Mouse (Mus musculus): ENCODE measurements around the gene Slc13a4. TPM values are rescaled to one million over a fixed set of nuclear protein-coding genes. Genes with fewer than 3 reads are reported as not detected.

Gene Slc13a4
- polyA plus RNA-seq, 1 experiment, result 0.07 TPM

DNA sequence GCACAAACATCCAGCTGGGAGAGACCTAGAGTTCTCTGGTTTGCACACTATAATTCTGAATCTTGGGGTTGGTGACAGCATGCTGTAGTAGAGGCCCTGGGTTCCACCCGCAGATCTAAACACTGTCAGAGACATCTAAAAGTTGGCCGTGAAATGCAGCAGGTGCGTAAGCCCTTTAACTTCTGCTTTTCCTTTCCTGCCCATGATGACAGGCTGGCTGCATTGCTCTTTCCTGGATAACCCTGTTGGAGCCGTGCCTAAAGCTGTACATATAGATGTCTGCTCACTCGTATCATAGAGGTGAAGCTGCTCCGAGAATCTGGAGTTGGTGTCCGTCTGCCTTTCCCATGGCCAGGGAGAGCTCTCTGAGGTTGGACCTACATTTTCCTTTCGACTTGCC is 44.9 kb upstream of the Slc13a4 start:
- Histone ChIP-seq H3K27me3 (ENCODE audit: control insufficient read depth, insufficient read depth, insufficient read length) (no peaks in the 10 kb centered on the region), H3K4me3 (ENCODE audit: insufficient read depth, poor library complexity, severe bottlenecking) (no peak overlapping the region), H3K36me3 (ENCODE audit: control insufficient read depth, insufficient read depth) (no peaks in the 10 kb centered on the region)

DNA sequence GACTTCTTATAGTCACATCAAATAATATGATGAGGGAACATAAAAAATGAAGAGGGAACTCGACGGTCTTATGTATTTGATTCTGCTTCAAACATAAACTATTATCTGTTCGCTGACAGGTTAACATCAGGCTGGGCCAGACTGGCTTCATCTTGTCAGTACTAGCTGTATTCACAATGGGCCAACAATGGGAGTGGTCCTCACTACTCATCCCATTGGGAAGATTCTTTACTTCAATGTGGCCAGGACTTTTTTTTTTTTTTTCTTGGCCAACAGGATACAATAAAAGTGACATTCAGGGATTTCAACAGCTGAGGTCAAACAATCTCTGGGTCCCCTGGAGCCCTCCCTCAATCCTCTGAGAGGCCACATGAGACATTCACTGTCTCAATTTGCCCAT is 43.9 kb upstream of the Slc13a4 start:
- no peak overlapping the region for H3ac ChIP-seq (ENCODE audit: control insufficient read depth, insufficient read length, low read depth)
- H3K4me3 ChIP-seq (ENCODE audit: insufficient read depth, poor library complexity, severe bottlenecking), result no peak overlapping the region
- no peaks in the 10 kb centered on the region for H3K79me3 ChIP-seq (ENCODE audit: low read depth)
- H3K79me2 ChIP-seq (ENCODE audit: control insufficient read depth, insufficient read depth), result no peaks in the 10 kb centered on the region
- no peaks in the 10 kb centered on the region for H3K27me3 ChIP-seq (ENCODE audit: control insufficient read depth, insufficient read depth, insufficient read length)
- TF ChIP-seq MYOG (IDR thresholded peaks at IDR 0.05; ENCODE audit: control insufficient read depth, extremely low read depth, insufficient read length) (no peak), MYOD1 (IDR thresholded peaks at IDR 0.05; ENCODE audit: control insufficient read depth, insufficient read length, low read depth) (no peak), CTCF (IDR thresholded peaks at IDR 0.05; ENCODE audit: control insufficient read depth, insufficient read depth, insufficient read length) (no peak), USF1 (IDR thresholded peaks at IDR 0.05; ENCODE audit: low read depth) (no peak)
- H3K36me3 ChIP-seq (ENCODE audit: control insufficient read depth, insufficient read depth), result no peaks in the 10 kb centered on the region

More for the DNA sequence above, 44.9 kb upstream of the Slc13a4 start:
- Histone ChIP-seq H3ac (ENCODE audit: control insufficient read depth, insufficient read length, low read depth) (no peak overlapping the region), H3K79me2 (ENCODE audit: control insufficient read depth, insufficient read depth) (no peaks in the 10 kb centered on the region), H3K79me3 (ENCODE audit: low read depth) (no peaks in the 10 kb centered on the region)
- TF ChIP-seq FOSL1 (IDR thresholded peaks at IDR 0.05; ENCODE audit: insufficient read depth, low read length, poor library complexity, severe bottlenecking), result no peak

DNA sequence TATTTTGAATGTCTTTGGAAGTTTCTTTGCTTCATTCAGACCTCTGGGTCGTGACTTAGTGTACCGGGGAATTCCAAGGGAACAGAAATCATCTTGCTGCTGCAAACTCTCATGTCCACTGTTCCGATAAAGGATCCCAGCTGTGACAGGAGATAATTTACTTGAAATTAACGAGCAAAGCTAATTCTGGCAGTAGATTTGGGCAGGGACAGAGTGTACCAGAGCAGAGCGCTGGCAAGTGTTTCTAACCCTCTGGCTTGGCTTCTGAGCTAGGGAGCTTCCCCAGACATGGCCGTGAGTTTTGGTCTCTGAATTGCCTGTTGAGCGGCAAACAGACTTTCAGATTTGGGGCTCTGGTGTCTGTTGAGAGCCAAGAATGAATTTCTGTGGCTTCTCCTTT is 41.9 kb upstream of the Slc13a4 start:
- Histone ChIP-seq H3K79me3 (ENCODE audit: low read depth) (no peaks in the 10 kb centered on the region), H3K79me2 (ENCODE audit: control insufficient read depth, insufficient read depth) (no peaks in the 10 kb centered on the region), H3K27me3 (ENCODE audit: control insufficient read depth, insufficient read depth, insufficient read length) (no peaks in the 10 kb centered on the region), H3ac (ENCODE audit: control insufficient read depth, insufficient read length, low read depth) (no peak overlapping the region), H3K36me3 (ENCODE audit: control insufficient read depth, insufficient read depth) (no peaks in the 10 kb centered on the region), H3K4me3 (ENCODE audit: insufficient read depth, poor library complexity, severe bottlenecking) (no peak overlapping the region)
- no peak for TF ChIP-seq CEBPB (IDR thresholded peaks at IDR 0.05; ENCODE audit: low read depth)
- TF ChIP-seq FOSL1 (IDR thresholded peaks at IDR 0.05; ENCODE audit: insufficient read depth, low read length, poor library complexity, severe bottlenecking), result no peak
- TF ChIP-seq MYOG (IDR thresholded peaks at IDR 0.05; ENCODE audit: control insufficient read depth, extremely low read depth, insufficient read length), result no peak
- no peak for TF ChIP-seq USF1 (IDR thresholded peaks at IDR 0.05; ENCODE audit: low read depth)
- TF ChIP-seq CTCF (IDR thresholded peaks at IDR 0.05; ENCODE audit: control insufficient read depth, insufficient read depth, insufficient read length), result no peak
- TF ChIP-seq MYOD1 (IDR thresholded peaks at IDR 0.05; ENCODE audit: control insufficient read depth, insufficient read length, low read depth), result no peak
- no peak for TF ChIP-seq MAX (IDR thresholded peaks at IDR 0.05)

DNA sequence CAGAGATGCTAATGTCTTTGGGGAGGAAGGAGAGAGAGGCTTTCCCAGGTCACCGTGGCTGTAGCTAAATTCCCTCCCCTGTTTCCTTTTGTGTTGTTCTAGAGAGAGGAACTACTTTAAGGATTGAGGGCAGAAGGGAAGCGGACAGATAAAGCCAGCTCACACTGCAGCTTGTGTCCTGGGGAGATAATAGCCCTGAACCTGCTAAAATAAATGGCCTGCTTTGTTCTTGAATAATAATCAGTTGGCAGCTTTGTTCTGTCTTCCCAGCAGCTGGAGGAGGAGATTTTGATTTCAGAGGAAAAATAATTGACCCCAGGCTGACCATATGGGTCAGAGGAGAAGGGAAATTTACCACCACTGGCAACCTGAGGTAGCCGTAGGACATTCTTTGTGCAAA is 30.7 kb upstream of the Slc13a4 start:
- H3K79me3 ChIP-seq (ENCODE audit: low read depth), result no peaks in the 10 kb centered on the region
- no peaks in the 10 kb centered on the region for H3K27me3 ChIP-seq (ENCODE audit: control insufficient read depth, insufficient read depth, insufficient read length)
- no peak overlapping the region for H3ac ChIP-seq (ENCODE audit: control insufficient read depth, insufficient read length, low read depth)
- H3K36me3 ChIP-seq (ENCODE audit: control insufficient read depth, insufficient read depth), result no peaks in the 10 kb centered on the region
- TF ChIP-seq FOSL1 (IDR thresholded peaks at IDR 0.05; ENCODE audit: insufficient read depth, low read length, poor library complexity, severe bottlenecking), result no peak
- no peak for TF ChIP-seq MAX (IDR thresholded peaks at IDR 0.05)
- no peak for TF ChIP-seq USF1 (IDR thresholded peaks at IDR 0.05; ENCODE audit: low read depth)
- TF ChIP-seq CTCF (IDR thresholded peaks at IDR 0.05; ENCODE audit: control insufficient read depth, insufficient read depth, insufficient read length), result no peak
- no peak for TF ChIP-seq MYOD1 (IDR thresholded peaks at IDR 0.05; ENCODE audit: control insufficient read depth, insufficient read length, low read depth)
- TF ChIP-seq CEBPB (IDR thresholded peaks at IDR 0.05; ENCODE audit: low read depth), result no peak
- no peak for TF ChIP-seq MYOG (IDR thresholded peaks at IDR 0.05; ENCODE audit: control insufficient read depth, extremely low read depth, insufficient read length)
- H3K4me3 ChIP-seq (ENCODE audit: insufficient read depth, poor library complexity, severe bottlenecking), result no peak overlapping the region
- no peaks in the 10 kb centered on the region for H3K79me2 ChIP-seq (ENCODE audit: control insufficient read depth, insufficient read depth)

DNA sequence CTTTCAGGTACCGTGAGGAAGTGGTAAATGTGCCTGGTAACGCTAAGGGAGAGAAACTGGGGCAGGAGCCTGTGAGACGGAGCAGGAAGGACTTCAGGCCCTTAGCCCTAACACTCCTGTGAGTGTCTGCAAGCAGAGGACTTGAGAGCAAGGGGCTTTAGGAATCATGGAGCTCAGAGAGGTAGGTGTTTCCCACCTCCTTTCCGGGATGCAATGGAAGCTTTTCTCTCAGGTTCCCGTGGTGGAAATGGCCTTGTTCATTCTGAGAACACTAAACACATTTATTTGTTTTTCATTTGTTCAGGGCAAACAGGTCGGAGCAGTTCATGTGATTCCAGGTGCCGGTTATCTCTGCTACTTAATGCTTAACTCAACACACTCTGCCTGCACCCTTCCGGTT is 29.9 kb upstream of the Slc13a4 start:
- TF ChIP-seq MYOD1 (IDR thresholded peaks at IDR 0.05; ENCODE audit: control insufficient read depth, insufficient read length, low read depth) (no peak), FOSL1 (IDR thresholded peaks at IDR 0.05; ENCODE audit: insufficient read depth, low read length, poor library complexity, severe bottlenecking) (no peak), MYOG (IDR thresholded peaks at IDR 0.05; ENCODE audit: control insufficient read depth, extremely low read depth, insufficient read length) (no peak), USF1 (IDR thresholded peaks at IDR 0.05; ENCODE audit: low read depth) (no peak), CEBPB (IDR thresholded peaks at IDR 0.05; ENCODE audit: low read depth) (no peak), CTCF (IDR thresholded peaks at IDR 0.05; ENCODE audit: control insufficient read depth, insufficient read depth, insufficient read length) (no peak), MAX (IDR thresholded peaks at IDR 0.05) (no peak)

DNA sequence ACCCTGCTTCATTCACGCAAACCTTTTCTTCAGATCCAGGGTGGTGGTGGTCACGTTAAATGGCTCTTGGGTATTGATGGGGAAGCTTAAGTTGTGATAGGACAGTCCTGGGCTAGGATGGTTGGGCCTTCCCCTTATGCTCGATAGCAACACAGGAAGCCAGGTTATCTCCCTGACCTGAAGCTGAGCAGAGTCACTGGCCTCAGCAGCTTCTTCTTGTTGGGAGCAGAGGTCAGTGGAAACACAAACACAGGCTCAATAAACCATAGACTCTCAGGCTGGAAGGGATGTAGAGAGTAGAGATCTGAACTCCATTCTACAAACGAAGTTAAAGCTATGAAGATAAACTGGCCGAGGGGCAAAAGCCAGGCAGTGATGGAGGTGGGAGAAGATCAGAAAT is 27.5 kb upstream of the Slc13a4 start:
- no peaks in the 10 kb centered on the region for H3K79me2 ChIP-seq (ENCODE audit: control insufficient read depth, insufficient read depth)
- H3K27me3 ChIP-seq (ENCODE audit: control insufficient read depth, insufficient read depth, insufficient read length), result no peaks in the 10 kb centered on the region
- no peaks in the 10 kb centered on the region for H3K36me3 ChIP-seq (ENCODE audit: control insufficient read depth, insufficient read depth)
- no peak for TF ChIP-seq MYOG (IDR thresholded peaks at IDR 0.05; ENCODE audit: control insufficient read depth, extremely low read depth, insufficient read length)
- TF ChIP-seq MAX (IDR thresholded peaks at IDR 0.05), result no peak
- no peak for TF ChIP-seq USF1 (IDR thresholded peaks at IDR 0.05; ENCODE audit: low read depth)
- no peak for TF ChIP-seq FOSL1 (IDR thresholded peaks at IDR 0.05; ENCODE audit: insufficient read depth, low read length, poor library complexity, severe bottlenecking)
- TF ChIP-seq CTCF (IDR thresholded peaks at IDR 0.05; ENCODE audit: control insufficient read depth, insufficient read depth, insufficient read length), result no peak
- TF ChIP-seq MYOD1 (IDR thresholded peaks at IDR 0.05; ENCODE audit: control insufficient read depth, insufficient read length, low read depth), result no peak
- no peak for TF ChIP-seq CEBPB (IDR thresholded peaks at IDR 0.05; ENCODE audit: low read depth)
- H3K79me3 ChIP-seq (ENCODE audit: low read depth), result no peaks in the 10 kb centered on the region
- no peak overlapping the region for H3K4me3 ChIP-seq (ENCODE audit: insufficient read depth, poor library complexity, severe bottlenecking)
- H3ac ChIP-seq (ENCODE audit: control insufficient read depth, insufficient read length, low read depth), result no peak overlapping the region

More for the DNA sequence above, 29.9 kb upstream of the Slc13a4 start:
- no peak overlapping the region for H3K4me3 ChIP-seq (ENCODE audit: insufficient read depth, poor library complexity, severe bottlenecking)
- H3K79me3 ChIP-seq (ENCODE audit: low read depth), result no peaks in the 10 kb centered on the region
- H3ac ChIP-seq (ENCODE audit: control insufficient read depth, insufficient read length, low read depth), result no peak overlapping the region
- no peaks in the 10 kb centered on the region for H3K36me3 ChIP-seq (ENCODE audit: control insufficient read depth, insufficient read depth)
- no peaks in the 10 kb centered on the region for H3K27me3 ChIP-seq (ENCODE audit: control insufficient read depth, insufficient read depth, insufficient read length)
- no peaks in the 10 kb centered on the region for H3K79me2 ChIP-seq (ENCODE audit: control insufficient read depth, insufficient read depth)

Data from C2C12 (cell line).